Comparison of ENCODE assay signal across 1 mouse cellular context in the genomic region with DNA sequence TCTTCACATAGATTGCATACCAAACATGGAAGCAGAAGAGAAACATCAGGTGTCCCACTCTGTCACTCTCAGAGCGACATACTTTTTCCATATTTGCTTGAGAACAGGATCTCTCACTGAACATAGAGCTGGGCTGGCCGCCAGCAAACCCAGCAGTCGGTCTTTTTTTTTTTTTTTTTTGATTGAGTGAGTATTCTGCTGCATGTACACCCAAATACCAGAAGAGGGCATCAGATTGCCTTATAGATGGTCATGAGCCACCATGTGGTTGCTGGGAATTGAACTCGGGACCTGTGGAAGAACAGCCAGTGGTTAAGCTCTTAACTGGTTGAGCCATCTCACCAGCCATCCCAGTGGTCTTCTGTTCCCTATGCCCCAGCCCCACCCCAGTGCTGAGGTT.
TF ChIP-seq lines count a peak whose summit lies in the region.

No protein-coding gene starts in this region.

TF ChIP-seq in MEL, 35 proteins besides CTCF, POLR2A, EP300 and RAD21 (continued from another document):
- TF ChIP-seq POLR2AphosphoS5 (IDR thresholded peaks at IDR 0.05; ENCODE audit: borderline replicate concordance, low read depth, low read length) (no peak), JUND (IDR thresholded peaks at IDR 0.05; ENCODE audit: low read depth, low read length) (no peak), MXI1 (IDR thresholded peaks at IDR 0.05; ENCODE audit: low read depth, low read length) (no peak), ETS1 (IDR thresholded peaks at IDR 0.05; ENCODE audit: low read depth, low read length) (no peak)
